Mouse (Mus musculus): Measurements from ENCODE around the gene Ccdc34.

GRCm38 (mm10) chr2:110009449-110009848 is 8.2 kb upstream of the Ccdc34 start:
- TF ChIP-seq CTCF (conservative IDR thresholded peaks at IDR 0.05 in 1 of 2, IDR thresholded peaks at IDR 0.05 in 1 of 2; ENCODE audit: low read depth in 2 of 2, low read length in 2 of 2) (no peak), MYC (IDR thresholded peaks at IDR 0.05; ENCODE audit: low read depth, low read length) (no peak), MAFK (IDR thresholded peaks at IDR 0.05; ENCODE audit: insufficient replicate concordance, low read length) (no peak), EP300 (IDR thresholded peaks at IDR 0.05; ENCODE audit: low read length) (no peak), ZNF384 (IDR thresholded peaks at IDR 0.05; ENCODE audit: low read depth, low read length) (no peak), POLR2A (IDR thresholded peaks at IDR 0.05; ENCODE audit: low read depth, low read length) (no peak), UBTF (IDR thresholded peaks at IDR 0.05; ENCODE audit: low read depth, low read length) (no peak), CHD2 (IDR thresholded peaks at IDR 0.05; ENCODE audit: low read length) (no peak), BHLHE40 (IDR thresholded peaks at IDR 0.05; ENCODE audit: low read depth, low read length) (no peak), NELFE (IDR thresholded peaks at IDR 0.05; ENCODE audit: low read depth, low read length) (no peak), TBP (conservative IDR thresholded peaks at IDR 0.05; ENCODE audit: low read depth, low read length) (no peak), MXI1 (IDR thresholded peaks at IDR 0.05; ENCODE audit: low read depth, low read length) (no peak)
